Mouse (Mus musculus) intestine, embryonic 16.5 days (tissue): ENCODE measurements around the gene Ssr2. TPM values are rescaled to one million over a fixed set of nuclear protein-coding genes. Genes with fewer than 3 reads are reported as not detected.

ENCODE experiments used
- ATAC-seq: fragments of 200-750 bp; cut with Nextera tagmentation; 2 replicates; pipeline ENCODE4 v1.8.0; 2017; ENCODE audit warnings: moderate TSS enrichment, moderate library complexity
- H3K27ac ChIP-seq: fragments of 300-500 bp; sonication (generic); 2 replicates; pipeline ENCODE4 v1.5.1; 2014; ENCODE audit warnings: mild to moderate bottlenecking, low read length
- H3K27me3 ChIP-seq: fragments of 300-500 bp; sonication (generic); replicated peaks from 2 replicates; pipeline ENCODE4 v1.6.1; 2014; ENCODE audit warnings: low read length, control low read depth, mixed read lengths; ENCODE audit not compliant: control insufficient read depth, insufficient read depth
- H3K36me3 ChIP-seq: fragments of 300-500 bp; sonication (generic); 2 replicates; pipeline ENCODE4 v1.6.1; 2014; ENCODE audit warnings: low read length, control low read depth; ENCODE audit not compliant: control insufficient read depth, insufficient read depth
- H3K4me1 ChIP-seq: fragments of 300-500 bp; sonication (generic); 2 replicates; pipeline ENCODE4 v1.6.1; 2014; ENCODE audit warnings: low read length, control low read depth, mixed read lengths; ENCODE audit not compliant: control insufficient read depth, insufficient read depth
- H3K4me2 ChIP-seq: fragments of 300-500 bp; sonication (generic); 2 replicates; pipeline ENCODE4 v1.6.1; 2014; ENCODE audit warnings: low read depth, low read length, control low read depth
- H3K4me3 ChIP-seq: fragments of 300-500 bp; sonication (generic); 2 replicates; pipeline ENCODE4 v1.5.1; 2014; ENCODE audit warnings: mild to moderate bottlenecking, low read length
- H3K9ac ChIP-seq: fragments of 300-500 bp; sonication (generic); 2 replicates; pipeline ENCODE4 v1.6.1; 2014; ENCODE audit warnings: low read depth, low read length
- H3K9me3 ChIP-seq: fragments of 300-500 bp; sonication (generic); 2 replicates; pipeline ENCODE4 v1.6.1; 2016; ENCODE audit warnings: low read length, control low read depth; ENCODE audit not compliant: control insufficient read depth
- WGBS: fragments of 180-500 bp; shearing (Covaris S2); extraction: QIAGEN DNeasy Blood & Tissue Kit; methylation state at CpG from one replicate; pipeline ENCODE4 v1.1.7; 2014; 5-methylcytosine and 5-hydroxymethylcytosine counted together
- polyA plus RNA-seq: library from polyadenylated mRNA; unstranded; fragments of >200 nt; fragmentation: Nextera tagmentation; extraction: Ambion mirVana; gene quantifications from 2 replicates; pipeline ENCODE4 v1.2.1, GENCODE M21; 2015

Ssr2 gene
- polyA plus RNA-seq, 1 experiment from 2014 or later = 377 TPM

- 41% methylated on average over 18 of the region's 18 CpGs for WGBS
- Histone ChIP-seq H3K4me2 (peak within 1 kb of the TSS; percentile 50), H3K27me3 (no peaks in the 10 kb centered on the region), H3K9me3 (no peaks in the 10 kb centered on the region), H3K36me3 (no peaks in the 10 kb centered on the region), H3K27ac (peak within 1 kb of the TSS; percentile 75), H3K4me1 (peaks cover 14% of the 10 kb centered on the region), H3K9ac (peak within 1 kb of the TSS; percentile 65), H3K4me3 (peak within 1 kb of the TSS; percentile 49)
- peak; percentile 45 for ATAC-seq
Observed at GRCm38 (mm10) chr3:88548180-88548917, 27.3 kb upstream of the Ssr2 start, which contains the start of gene Rab25. Gene Rab25, minus strand, starts transcription at chr3:88548300.

DNA sequence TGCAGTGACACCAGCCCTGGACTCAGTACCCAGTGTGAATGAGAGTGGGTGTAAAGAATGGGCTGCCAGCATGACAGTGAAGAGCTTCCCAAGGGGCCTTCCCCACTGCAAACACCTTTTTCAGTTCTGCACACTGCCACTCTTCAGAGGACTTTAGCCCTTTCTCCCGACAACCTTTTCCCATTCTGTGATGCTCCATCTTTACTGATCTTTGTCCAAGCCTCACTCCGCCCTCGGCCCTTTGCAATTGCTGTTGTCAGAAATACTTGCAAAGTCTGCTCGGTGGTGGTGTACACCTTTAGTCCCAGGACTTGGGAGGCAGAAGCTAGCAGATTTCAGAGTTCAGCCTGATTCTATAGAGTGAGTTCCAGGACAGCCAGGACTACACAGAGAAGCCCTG is 24.1 kb upstream of the Ssr2 start:
- Histone ChIP-seq H3K27me3 (no peaks in the 10 kb centered on the region), H3K9ac (peak overlapping the region; percentile 97; the same call in 1 of the 2 replicates), H3K9me3 (no peaks in the 10 kb centered on the region), H3K27ac (peak overlapping the region; percentile 85; the same call in 1 of the 2 replicates), H3K4me1 (peaks cover 29% of the 10 kb centered on the region), H3K4me2 (peak overlapping the region; percentile 86), H3K4me3 (peak overlapping the region; percentile 95), H3K36me3 (no peaks in the 10 kb centered on the region)
- 66% methylated on average over 4 of the region's 4 CpGs for WGBS
- ATAC-seq = no peak

- Histone ChIP-seq H3K36me3 (peaks cover 5% of the 10 kb centered on the region; the same call in 1 of the 2 replicates), H3K27ac (peak overlapping the region; percentile 85), H3K4me2 (peak overlapping the region; percentile 86), H3K9ac (peak overlapping the region; percentile 97), H3K27me3 (no peaks in the 10 kb centered on the region), H3K9me3 (no peaks in the 10 kb centered on the region), H3K4me3 (peak overlapping the region; percentile 95), H3K4me1 (peaks cover 29% of the 10 kb centered on the region)
- 17% methylated on average over 16 of the region's 16 CpGs for WGBS
- no peak for ATAC-seq
Observed at GRCm38 (mm10) chr3:88552082-88552645, 23.5 kb upstream of the Ssr2 start.

- Histone ChIP-seq H3K27me3 (no peaks in the 10 kb centered on the region), H3K9ac (peak within 1 kb of the TSS; percentile 97), H3K4me3 (peak within 1 kb of the TSS; percentile 95), H3K27ac (peak within 1 kb of the TSS; percentile 94), H3K9me3 (no peaks in the 10 kb centered on the region), H3K36me3 (peaks cover 5% of the 10 kb centered on the region; the same call in 1 of the 2 replicates), H3K4me1 (peaks cover 29% of the 10 kb centered on the region), H3K4me2 (peak within 1 kb of the TSS; percentile 86)
- peak; percentile 92 for ATAC-seq
- WGBS = under 1% methylated on average over 48 of the region's 48 CpGs
Observed at GRCm38 (mm10) chr3:88552676-88553524, 22.8 kb upstream of the Ssr2 start, which contains the start of gene Lamtor2. Gene Lamtor2, minus strand, starts transcription at chr3:88553074.

- Histone ChIP-seq H3K9me3 (no peaks in the 10 kb centered on the region), H3K4me3 (peak within 1 kb of the TSS; percentile 95), H3K4me2 (peak within 1 kb of the TSS; percentile 86), H3K9ac (peak within 1 kb of the TSS; percentile 97), H3K27me3 (no peaks in the 10 kb centered on the region), H3K4me1 (peaks cover 29% of the 10 kb centered on the region), H3K36me3 (peaks cover 5% of the 10 kb centered on the region; the same call in 1 of the 2 replicates), H3K27ac (peak within 1 kb of the TSS; percentile 94)
- 1% methylated on average over 29 of the region's 37 CpGs for WGBS
- ATAC-seq = peak; percentile 85
Observed at GRCm38 (mm10) chr3:88553525-88553879, 22.2 kb upstream of the Ssr2 start, which contains the start of gene Ubqln4. Gene Ubqln4, plus strand, starts transcription at chr3:88553758.

- WGBS = under 1% methylated on average over 41 of the region's 41 CpGs
- peak overlapping the region; percentile 86 for H3K4me2 ChIP-seq
- H3K4me3 ChIP-seq = peak overlapping the region; percentile 95
- H3K9me3 ChIP-seq = no peaks in the 10 kb centered on the region
- H3K9ac ChIP-seq = peak overlapping the region; percentile 97
- peaks cover 5% of the 10 kb centered on the region; the same call in 1 of the 2 replicates for H3K36me3 ChIP-seq
- peak; percentile 5 for ATAC-seq
- peak overlapping the region; percentile 94 for H3K27ac ChIP-seq
- H3K4me1 ChIP-seq = peaks cover 25% of the 10 kb centered on the region
- H3K27me3 ChIP-seq = no peaks in the 10 kb centered on the region
Observed at GRCm38 (mm10) chr3:88553880-88554586, 21.6 kb upstream of the Ssr2 start.

DNA sequence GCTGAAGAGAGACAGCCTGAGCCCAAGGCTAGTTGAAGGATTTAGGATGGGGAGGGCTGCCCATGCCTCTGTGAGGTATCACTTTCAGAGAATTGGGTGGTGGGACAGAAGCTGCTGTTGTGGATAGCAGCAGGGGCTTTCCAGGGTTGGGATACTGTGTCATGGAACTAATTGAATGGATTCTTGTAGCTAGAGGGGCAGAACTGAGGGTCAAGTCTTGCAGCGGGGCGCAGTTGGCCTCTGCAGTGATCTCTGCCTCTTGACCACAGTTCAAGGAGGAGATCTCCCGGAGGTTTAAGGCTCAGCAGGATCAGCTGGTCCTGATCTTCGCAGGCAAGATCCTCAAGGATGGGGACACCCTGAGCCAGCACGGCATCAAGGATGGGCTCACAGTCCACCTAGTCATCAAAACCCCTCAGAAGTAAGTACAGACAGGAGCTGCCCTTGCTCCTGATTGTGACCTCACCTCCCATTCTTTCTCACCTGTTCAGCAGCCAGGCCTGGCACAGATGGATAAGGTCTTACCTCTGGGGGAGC is 20.5 kb upstream of the Ssr2 start:
- H3K4me3 ChIP-seq = no peak overlapping the region

GRCm38 (mm10) chr3:88555731-88556130 is 19.9 kb upstream of the Ssr2 start:
- no peak overlapping the region for H3K9ac ChIP-seq
- no peak for ATAC-seq
- no peak overlapping the region for H3K4me3 ChIP-seq
- no peak overlapping the region for H3K4me2 ChIP-seq
- no peak overlapping the region for H3K27ac ChIP-seq
- H3K27me3 ChIP-seq = no peaks in the 10 kb centered on the region
- WGBS = 92% methylated on average over 6 of the region's 6 CpGs
- no peaks in the 10 kb centered on the region for H3K9me3 ChIP-seq
- H3K36me3 ChIP-seq = peaks cover 8% of the 10 kb centered on the region; the same call in 1 of the 2 replicates
- H3K4me1 ChIP-seq = peaks cover 25% of the 10 kb centered on the region

More for the DNA sequence above, 20.5 kb upstream of the Ssr2 start:
- H3K9me3 ChIP-seq = no peaks in the 10 kb centered on the region
- H3K4me2 ChIP-seq = peak overlapping the region; percentile 86; the same call in 1 of the 2 replicates
- H3K27ac ChIP-seq = no peak overlapping the region
- H3K27me3 ChIP-seq = no peaks in the 10 kb centered on the region
- no peak for ATAC-seq
- WGBS = 89% methylated on average over 5 of the region's 5 CpGs
- H3K4me1 ChIP-seq = peaks cover 25% of the 10 kb centered on the region
- H3K36me3 ChIP-seq = peaks cover 5% of the 10 kb centered on the region; the same call in 1 of the 2 replicates
- H3K9ac ChIP-seq = peak overlapping the region; percentile 34; the same call in 1 of the 2 replicates
